Mouse (Mus musculus) layer of hippocampus, adult 9-11 months (tissue): ENCODE data around the gene Khnyn.

Experiments
- DNase-seq: peaks from one replicate; pipeline ENCODE4 v3.0.0; 2022

The Khnyn gene

GRCm38 (mm10) chr14:55922475-55923232, 37.9 kb downstream of the Khnyn start:
- no peak for DNase-seq

GRCm38 (mm10) chr14:55926847-55927246, 42.1 kb downstream of the Khnyn start:
- DNase-seq = no peak

GRCm38 (mm10) chr14:55929263-55929997, 44.7 kb downstream of the Khnyn start:
- DNase-seq = no peak

GRCm38 (mm10) chr14:55933586-55933985, 48.8 kb downstream of the Khnyn start:
- no peak for DNase-seq

GRCm38 (mm10) chr14:55940070-55940800, 55.5 kb downstream of the Khnyn start:
- no peak for DNase-seq

- no peak for DNase-seq
These were observed 58.9 kb downstream of the Khnyn start for GRCm38 (mm10) chr14:55943601-55944000.

GRCm38 (mm10) chr14:55944575-55944974, 59.8 kb downstream of the Khnyn start, which contains the start of gene Cma1:
Cma1 (minus strand) TSS chr14:55944675.
- DNase-seq = no peak

DNA sequence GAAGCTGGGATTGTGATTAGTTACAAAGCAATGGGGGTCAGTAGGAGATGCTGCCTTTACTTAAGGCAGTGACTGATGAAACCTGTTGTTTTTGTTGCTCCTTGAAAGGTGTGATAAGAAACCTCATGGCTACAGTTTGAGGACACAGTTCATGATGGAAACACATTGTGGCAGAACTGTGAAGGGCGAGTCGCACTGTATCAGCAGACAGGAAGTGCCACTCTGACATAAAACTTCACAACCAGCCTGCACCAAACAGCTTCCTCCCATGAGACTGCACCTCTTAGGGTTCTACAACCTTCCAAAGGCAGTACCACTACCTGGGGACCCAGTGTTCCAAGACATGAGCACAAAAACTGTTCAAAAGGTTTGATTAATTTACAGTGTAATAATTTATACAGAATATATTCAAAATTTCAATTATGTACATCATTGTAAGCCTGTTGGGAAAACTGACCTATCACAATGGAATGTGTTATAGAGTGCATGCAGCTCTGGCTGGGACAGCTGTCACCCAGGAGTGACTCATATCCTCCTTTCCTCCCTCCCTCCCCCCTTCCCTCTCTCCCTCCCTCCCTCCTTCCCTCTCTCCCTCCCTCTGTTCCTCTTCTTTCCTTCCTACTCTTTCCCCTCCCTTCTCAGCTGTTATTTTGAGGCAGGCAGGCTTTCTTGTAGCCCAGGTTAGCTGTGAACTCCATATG, 61.7 kb downstream of the Khnyn start:
- no peak for DNase-seq
